In the genomic region with DNA sequence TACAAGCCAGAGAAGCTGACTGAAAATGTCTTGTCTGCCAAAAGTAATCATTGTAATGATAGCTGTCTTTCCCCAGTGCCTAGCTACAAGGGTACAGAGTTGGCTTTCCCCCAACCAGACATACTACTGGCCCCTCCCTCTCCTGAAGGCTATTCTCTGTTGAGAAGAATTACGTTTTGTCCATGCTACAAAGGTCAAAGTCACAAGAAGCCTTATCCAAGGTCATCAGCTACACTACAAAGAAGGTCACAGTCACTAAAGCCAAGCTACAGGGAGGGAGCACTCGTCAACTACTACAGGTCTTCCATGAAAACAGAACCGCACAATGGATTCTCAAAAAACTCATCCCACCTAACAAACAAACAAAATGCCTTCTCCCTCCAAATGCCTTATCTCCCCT, we compare ENCODE assay signal across 10 mouse cellular contexts. TPM values are rescaled to one million over a fixed set of nuclear protein-coding genes. Genes with fewer than 3 reads are reported as not detected.
DNase-seq lines count a peak whose midpoint lies in the region; ATAC-seq and TF ChIP-seq lines count a peak whose summit lies in the region.
"Had no signal": no experiment of that assay in that cellular context is flagged by ENCODE, and none has a peak within 500 bp of the region (broad histone marks: within the 10 kb centered on the region; RNA-seq: fewer than 3 reads in every experiment).

No protein-coding gene starts in this region.

- ATAC-seq in heart, embryonic 15.5 days (replicated peaks; ENCODE audit: insufficient number of reproducible peaks, insufficient read depth, low FRiP score, low read depth) = no peak
- no peak for ATAC-seq in lung, embryonic 14.5 days (ENCODE audit: insufficient read depth)
- no peak for ATAC-seq in embryonic facial prominence, embryonic 15.5 days (ENCODE audit: insufficient number of reproducible peaks, low FRiP score, low TSS enrichment, low read depth)

- no peak for TF ChIP-seq CTCF in lung, embryonic 14.5 days (IDR thresholded peaks at IDR 0.05; ENCODE audit: low read depth)

- no peak overlapping the region for H3K4me2 ChIP-seq in heart, embryonic 15.5 days
- H3K4me2 ChIP-seq in lung, embryonic 14.5 days = no peak overlapping the region
- H3K4me2 ChIP-seq in embryonic facial prominence, embryonic 15.5 days (replicated peaks) = no peak overlapping the region

- no peaks in the 10 kb centered on the region for H3K36me3 ChIP-seq in heart, embryonic 15.5 days
- no peaks in the 10 kb centered on the region for H3K36me3 ChIP-seq in lung, embryonic 14.5 days (ENCODE audit: insufficient read depth)
- H3K36me3 ChIP-seq in embryonic facial prominence, embryonic 15.5 days = no peaks in the 10 kb centered on the region

- peak overlapping the region; percentile 83 for H3K27ac ChIP-seq in heart, embryonic 15.5 days
- H3K27ac ChIP-seq in lung, embryonic 14.5 days (ENCODE audit: low read depth) = peak overlapping the region; percentile 73
- H3K27ac ChIP-seq in embryonic facial prominence, embryonic 15.5 days (replicated peaks) = 0 out of 2 replicates have a peak overlapping the region, but pooled peaks have one; percentile 65

- WGBS in heart, embryonic 15.5 days = 58% methylated on average over 3 of the region's 3 CpGs
- WGBS in lung, embryonic 14.5 days = 66% methylated on average over 3 of the region's 3 CpGs
- 75% methylated on average over 3 of the region's 3 CpGs for WGBS in embryonic facial prominence, embryonic 15.5 days

- no peaks in the 10 kb centered on the region for H3K9me3 ChIP-seq in heart, embryonic 15.5 days (replicated peaks)
- H3K9me3 ChIP-seq in lung, embryonic 14.5 days (ENCODE audit: low read depth, low read length) = no peaks in the 10 kb centered on the region
- H3K9me3 ChIP-seq in embryonic facial prominence, embryonic 15.5 days (replicated peaks) = no peaks in the 10 kb centered on the region

- DNase-seq in adrenal gland, adult 2 months = peak; percentile 73
- no peak for DNase-seq in adrenal gland, postnatal 25 days
- no peak for DNase-seq in heart, adult 18-20 months
- DNase-seq in lung, embryonic 14.5 days = no peak
- no peak for DNase-seq in lung, postnatal 36 days
- DNase-seq in left cerebral cortex, adult 18-20 months (ENCODE audit: low spot score in 2 of 2) = no peak
- DNase-seq: left cerebral cortex, postnatal 4 days; thymus, postnatal 36 days had no signal

- H3K9ac ChIP-seq in heart, embryonic 15.5 days = no peak overlapping the region
- no peak overlapping the region for H3K9ac ChIP-seq in lung, embryonic 14.5 days
- H3K9ac ChIP-seq in embryonic facial prominence, embryonic 15.5 days = no peak overlapping the region

- H3K27me3 ChIP-seq in heart, embryonic 15.5 days = no peaks in the 10 kb centered on the region
- no peaks in the 10 kb centered on the region for H3K27me3 ChIP-seq in lung, embryonic 14.5 days (ENCODE audit: insufficient read depth, low read length)
- H3K27me3 ChIP-seq in embryonic facial prominence, embryonic 15.5 days = no peaks in the 10 kb centered on the region

- H3K4me1 ChIP-seq in heart, embryonic 15.5 days (replicated peaks) = peaks cover 20% of the 10 kb centered on the region
- no peaks in the 10 kb centered on the region for H3K4me1 ChIP-seq in lung, embryonic 14.5 days (ENCODE audit: insufficient read depth)
- 0 out of 2 replicates have a peak, but pooled peaks cover 5% of the 10 kb centered on the region for H3K4me1 ChIP-seq in embryonic facial prominence, embryonic 15.5 days

- no peak overlapping the region for H3K4me3 ChIP-seq in heart, embryonic 15.5 days
- no peak overlapping the region for H3K4me3 ChIP-seq in lung, embryonic 14.5 days (ENCODE audit: low read depth, low read length)
- no peak overlapping the region for H3K4me3 ChIP-seq in embryonic facial prominence, embryonic 15.5 days (replicated peaks)

RNA-seq across cellular contexts. Expression of a gene that starts 49.7 kb away (rescaled TPM):
- total RNA-seq in adrenal gland, adult 2 months (2021) = 100 to 1,000 TPM; 122 to 138 TPM
- polyA plus RNA-seq in adrenal gland, adult 2 months (2012; rRNA removed) = 29.1 and 37.6 TPM in 2 replicates
- total RNA-seq in adrenal gland, postnatal 25 days (2021) = 187 and 192 TPM in 2 replicates
- 51.0 and 51.1 TPM in 2 replicates for polyA plus RNA-seq in heart, embryonic 15.5 days (2015; fragmentation: Nextera tagmentation; extraction: Ambion mirVana)
- 100 to 1,000 TPM; 224 to 229 TPM for total RNA-seq in heart, adult 18-20 months (2021)
- 103 and 107 TPM in 2 replicates for polyA plus RNA-seq in lung, embryonic 14.5 days (2014; fragmentation: Nextera tagmentation; extraction: Ambion mirVana)
- polyA plus RNA-seq in embryonic facial prominence, embryonic 15.5 days (2015; fragmentation: Nextera tagmentation; extraction: Ambion mirVana) = 42.5 and 47.1 TPM in 2 replicates
- total RNA-seq in left cerebral cortex, adult 18-20 months (2021) = 100 to 1,000 TPM; 213 to 220 TPM
